Mouse (Mus musculus) liver, embryonic 12.5 days (tissue): ENCODE results near the gene Syt7. TPM values are rescaled to one million over a fixed set of nuclear protein-coding genes. Genes with fewer than 3 reads are reported as not detected.

Source experiments
- ATAC-seq: fragments of 200-750 bp; cut with Nextera tagmentation; 2 replicates; pipeline ENCODE4 v1.8.0; 2017; ENCODE audit warnings: moderate number of reproducible peaks, mild to moderate bottlenecking, moderate library complexity
- H3K27ac ChIP-seq: fragments of 300-500 bp; sonication (generic); 2 replicates; pipeline ENCODE4 v1.5.1; 2016; ENCODE audit warnings: mild to moderate bottlenecking
- H3K27me3 ChIP-seq: fragments of 300-500 bp; sonication (generic); replicated peaks from 2 replicates; pipeline ENCODE4 v1.6.1; 2016; ENCODE audit warnings: mild to moderate bottlenecking, moderate library complexity
- H3K36me3 ChIP-seq: fragments of 300-500 bp; sonication (generic); 2 replicates; pipeline ENCODE4 v1.6.1; 2016; ENCODE audit warnings: mild to moderate bottlenecking, moderate library complexity
- H3K4me1 ChIP-seq: fragments of 300-500 bp; sonication (generic); 2 replicates; pipeline ENCODE4 v1.6.1; 2016
- H3K4me2 ChIP-seq: fragments of 300-500 bp; sonication (generic); 2 replicates; pipeline ENCODE4 v1.6.1; 2016; ENCODE audit warnings: mild to moderate bottlenecking, moderate library complexity
- H3K4me3 ChIP-seq: fragments of 300-500 bp; sonication (generic); 2 replicates; pipeline ENCODE4 v1.5.1; 2016; ENCODE audit warnings: mild to moderate bottlenecking, moderate library complexity
- H3K9ac ChIP-seq: fragments of 300-500 bp; sonication (generic); 2 replicates; pipeline ENCODE4 v1.6.1; 2016; ENCODE audit warnings: mild to moderate bottlenecking, moderate library complexity
- H3K9me3 ChIP-seq: fragments of 300-500 bp; sonication (generic); replicated peaks from 2 replicates; pipeline ENCODE4 v1.6.1; 2016; ENCODE audit warnings: mild to moderate bottlenecking, moderate library complexity
- WGBS: fragments of 180-500 bp; shearing (Covaris S2); methylation state at CpG from one replicate; pipeline ENCODE4 v1.1.7; 2016; ENCODE audit not compliant: insufficient replicate concordance; 5-methylcytosine and 5-hydroxymethylcytosine counted together
- polyA plus RNA-seq: library from polyadenylated mRNA; unstranded; fragments of >200 nt; fragmentation: Nextera tagmentation; extraction: Ambion mirVana; gene quantifications from 2 replicates; pipeline ENCODE4 v1.2.1, GENCODE M21; 2016

The Syt7 gene
- 0.56 and 0.91 TPM in 2 replicates for polyA plus RNA-seq

DNA sequence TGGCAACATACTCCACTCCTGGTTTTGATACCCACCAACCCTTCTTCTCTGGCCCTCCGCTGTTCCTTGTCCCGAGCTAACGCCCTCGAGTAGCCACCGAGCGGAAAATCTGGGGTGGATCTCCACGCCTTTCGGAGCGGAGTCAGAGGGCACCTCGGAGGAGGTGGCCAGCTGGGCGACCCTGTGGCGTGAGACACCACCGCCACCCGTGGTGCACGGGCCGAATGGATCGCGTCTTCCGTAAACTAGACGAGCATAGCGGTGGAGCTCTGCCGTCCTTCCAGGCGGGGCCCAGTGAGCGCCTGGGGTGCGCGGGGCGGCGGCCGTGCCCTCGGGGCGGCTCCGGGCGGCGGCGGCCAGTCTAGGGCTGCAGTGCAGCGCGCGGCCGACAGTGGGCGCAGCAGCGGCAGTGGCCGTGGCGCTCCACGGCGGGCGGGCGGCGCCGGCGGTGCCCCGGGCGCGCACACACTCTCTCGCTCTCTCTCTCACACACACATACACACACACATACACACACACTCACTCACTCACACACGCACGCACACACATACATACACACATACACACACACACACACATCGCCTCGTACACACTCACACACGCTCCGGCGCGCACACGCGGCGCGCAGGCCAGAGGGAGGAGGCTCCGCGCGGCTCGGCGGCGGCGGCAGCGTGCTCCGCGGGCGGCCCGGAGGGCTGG is at the start of gene Syt7:
Gene Syt7, plus strand, starts transcription at position 476 of the 699 bp plus-strand sequence.
- H3K27ac ChIP-seq, result no peak within 1 kb of the TSS
- peaks cover 83% of the 10 kb centered on the region for H3K27me3 ChIP-seq
- WGBS, result under 1% methylated on average over 67 of the region's 78 CpGs
- peak within 1 kb of the TSS; percentile 79 for H3K4me2 ChIP-seq
- H3K9ac ChIP-seq, result peak within 1 kb of the TSS; percentile 35; the same call in 1 of the 2 replicates
- no peaks in the 10 kb centered on the region for H3K36me3 ChIP-seq
- H3K4me1 ChIP-seq, result 0 out of 2 replicates have a peak, but pooled peaks cover 16% of the 10 kb centered on the region
- H3K9me3 ChIP-seq, result no peaks in the 10 kb centered on the region
- ATAC-seq, result peak; percentile 67
- H3K4me3 ChIP-seq, result peak within 1 kb of the TSS; percentile 60

DNA sequence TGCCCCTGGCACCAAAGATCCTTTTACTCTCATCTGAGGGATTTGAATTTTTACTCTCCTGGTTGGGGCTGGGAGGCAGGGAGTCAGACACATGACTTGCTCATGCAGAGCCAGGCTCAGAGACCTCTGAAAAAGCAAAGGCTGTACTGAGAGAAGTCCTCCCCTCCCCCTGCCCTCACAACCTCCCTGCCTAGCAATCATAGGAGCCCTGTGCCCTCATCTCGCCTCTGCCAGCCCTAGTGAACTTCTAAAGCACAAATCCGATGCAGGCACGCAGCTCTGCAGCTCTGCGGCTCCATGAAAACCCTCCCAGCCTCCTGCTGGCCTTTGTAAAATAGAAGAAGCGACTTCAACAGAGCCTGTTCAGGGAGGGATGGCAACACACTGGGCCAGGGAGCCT is 49.6 kb upstream of the Syt7 start:
- no peak overlapping the region for H3K4me3 ChIP-seq
- H3K9ac ChIP-seq, result no peak overlapping the region
- peaks cover 54% of the 10 kb centered on the region for H3K27me3 ChIP-seq
- H3K4me1 ChIP-seq, result no peaks in the 10 kb centered on the region
- ATAC-seq, result no peak
- WGBS, result 32% methylated on average over 5 of the region's 5 CpGs
- no peaks in the 10 kb centered on the region for H3K36me3 ChIP-seq
- no peaks in the 10 kb centered on the region for H3K9me3 ChIP-seq
- H3K27ac ChIP-seq, result no peak overlapping the region
- no peak overlapping the region for H3K4me2 ChIP-seq

DNA sequence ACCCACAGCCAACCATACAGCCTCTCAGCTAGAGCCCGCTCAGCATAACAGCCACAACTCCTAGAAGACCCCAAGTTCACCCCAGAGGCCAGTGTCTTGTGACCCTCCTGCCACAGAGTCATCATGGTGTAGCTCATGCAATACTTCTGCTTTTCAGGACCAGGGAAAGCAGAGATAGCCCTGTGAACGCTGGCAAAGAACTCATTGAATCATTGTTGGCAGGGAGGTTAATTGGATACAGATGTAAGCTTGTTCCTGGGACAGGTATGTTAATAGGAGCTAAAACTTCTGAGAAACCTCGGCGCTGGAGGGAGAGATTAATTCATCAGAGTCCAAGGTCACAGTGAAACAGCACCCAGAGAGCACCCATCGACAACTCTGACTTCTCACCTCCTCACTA is 48.2 kb upstream of the Syt7 start:
- Histone ChIP-seq H3K4me3 (no peak overlapping the region), H3K4me2 (no peak overlapping the region), H3K4me1 (no peaks in the 10 kb centered on the region), H3K27me3 (peaks cover 50% of the 10 kb centered on the region), H3K9me3 (no peaks in the 10 kb centered on the region), H3K36me3 (no peaks in the 10 kb centered on the region), H3K27ac (no peak overlapping the region), H3K9ac (no peak overlapping the region)
- WGBS, result 29% methylated on average over 5 of the region's 5 CpGs
- no peak for ATAC-seq

DNA sequence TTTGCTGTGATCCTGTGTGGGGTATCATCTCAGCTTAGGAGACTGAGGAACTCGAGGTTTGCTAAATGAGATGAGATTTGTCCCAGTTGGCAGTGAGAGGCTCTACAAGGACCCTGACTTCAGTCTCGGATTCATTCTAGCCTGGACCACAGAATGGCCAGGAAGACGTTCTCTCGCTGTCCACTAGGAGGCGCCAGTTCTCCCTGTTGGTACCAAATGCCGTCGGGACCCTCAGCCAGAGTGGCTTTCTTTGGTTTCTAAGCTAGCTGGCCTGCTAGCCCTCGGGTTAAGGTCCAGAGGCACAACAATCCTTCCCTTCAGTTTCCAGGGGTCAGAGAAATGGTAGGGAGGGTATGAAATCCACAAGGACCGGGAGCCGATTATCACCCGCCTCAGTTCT is 47.7 kb upstream of the Syt7 start:
- H3K36me3 ChIP-seq, result no peaks in the 10 kb centered on the region
- H3K9me3 ChIP-seq, result no peaks in the 10 kb centered on the region
- ATAC-seq, result no peak
- no peak overlapping the region for H3K4me2 ChIP-seq
- H3K27ac ChIP-seq, result no peak overlapping the region
- H3K4me3 ChIP-seq, result no peak overlapping the region
- H3K27me3 ChIP-seq, result peaks cover 53% of the 10 kb centered on the region
- no peaks in the 10 kb centered on the region for H3K4me1 ChIP-seq
- WGBS, result 18% methylated on average over 11 of the region's 11 CpGs
- H3K9ac ChIP-seq, result no peak overlapping the region

DNA sequence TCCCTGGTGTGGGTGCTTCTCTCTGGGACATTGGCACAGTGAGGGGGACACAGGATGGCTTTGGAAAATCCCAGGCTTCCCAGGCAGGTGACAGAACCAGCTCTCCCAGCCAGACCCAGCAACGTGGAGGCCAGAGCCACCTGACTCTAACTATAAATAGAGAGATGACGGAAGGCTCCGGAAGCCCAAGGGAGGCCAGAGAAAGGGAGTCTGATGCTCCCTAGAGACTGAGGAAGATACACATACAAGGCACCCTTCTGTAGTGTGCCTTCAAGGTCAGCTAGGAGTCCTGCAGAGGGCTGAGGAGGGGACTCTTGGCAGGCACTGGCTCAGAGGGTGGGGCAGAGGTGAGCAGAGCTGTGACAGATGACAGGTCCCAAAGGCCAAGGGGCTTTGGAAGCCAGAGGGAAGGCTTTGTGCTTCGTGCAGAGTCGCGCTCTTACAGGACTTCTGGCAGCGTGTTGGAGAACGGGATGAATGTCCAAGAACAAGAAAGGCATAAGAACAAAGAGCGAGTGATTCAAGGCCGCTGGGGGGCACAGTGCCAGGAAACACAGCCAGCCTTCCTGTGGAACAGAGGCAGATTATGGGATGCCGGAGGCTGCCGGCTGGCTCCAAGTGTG is 47.0 kb upstream of the Syt7 start:
- H3K4me3 ChIP-seq, result no peak overlapping the region
- WGBS, result 66% methylated on average over 12 of the region's 12 CpGs
- H3K9ac ChIP-seq, result no peak overlapping the region
- H3K27ac ChIP-seq, result no peak overlapping the region
- no peaks in the 10 kb centered on the region for H3K4me1 ChIP-seq
- H3K9me3 ChIP-seq, result no peaks in the 10 kb centered on the region
- no peak for ATAC-seq
- H3K4me2 ChIP-seq, result no peak overlapping the region
- no peaks in the 10 kb centered on the region for H3K36me3 ChIP-seq
- H3K27me3 ChIP-seq, result peaks cover 52% of the 10 kb centered on the region

DNA sequence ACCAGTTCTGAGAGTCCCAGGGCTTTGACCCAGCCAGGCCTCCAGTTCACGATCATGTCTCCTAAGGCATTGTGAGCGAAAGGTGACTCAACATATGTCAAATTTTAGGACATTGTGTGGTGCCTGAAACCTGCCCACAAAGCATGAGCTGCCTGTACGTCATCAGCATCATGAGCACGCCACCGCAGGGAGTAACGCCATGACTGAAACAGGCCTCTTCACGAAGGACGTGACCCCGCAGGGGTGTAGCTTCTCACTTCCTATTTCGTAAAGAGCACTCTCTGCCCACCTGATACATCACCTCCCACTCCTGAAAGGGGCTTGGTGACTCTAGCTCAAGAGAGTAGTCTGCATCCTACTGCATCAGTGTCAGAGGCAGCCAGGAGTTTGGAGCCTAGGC is 45.0 kb upstream of the Syt7 start:
- no peak overlapping the region for H3K27ac ChIP-seq
- no peak overlapping the region for H3K9ac ChIP-seq
- peaks cover 47% of the 10 kb centered on the region for H3K27me3 ChIP-seq
- WGBS, result 67% methylated on average over 10 of the region's 10 CpGs
- no peak overlapping the region for H3K4me2 ChIP-seq
- no peaks in the 10 kb centered on the region for H3K4me1 ChIP-seq
- H3K36me3 ChIP-seq, result no peaks in the 10 kb centered on the region
- ATAC-seq, result no peak
- no peak overlapping the region for H3K4me3 ChIP-seq
- no peaks in the 10 kb centered on the region for H3K9me3 ChIP-seq

DNA sequence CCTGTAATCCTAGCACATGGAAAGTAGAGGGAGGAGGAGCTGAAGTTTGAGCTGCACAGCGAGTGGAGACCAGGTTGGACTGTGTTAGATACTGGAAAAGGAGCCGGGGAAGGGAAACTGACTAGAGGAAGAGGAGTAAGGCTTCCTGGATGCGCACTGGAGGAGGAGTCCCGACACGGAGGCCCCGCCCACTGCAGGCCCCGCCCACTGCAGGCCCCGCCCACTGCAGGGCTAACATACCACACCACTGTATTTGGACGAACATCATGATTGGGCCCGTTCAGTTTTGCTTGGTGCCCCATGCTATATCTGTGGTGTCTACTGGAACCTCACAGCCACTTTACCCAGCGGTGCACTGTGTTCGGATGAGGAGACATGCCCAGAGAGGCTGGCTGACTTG is 43.2 kb upstream of the Syt7 start:
- no peak overlapping the region for H3K4me3 ChIP-seq
- WGBS, result 34% methylated on average over 12 of the region's 12 CpGs
- H3K4me1 ChIP-seq, result no peaks in the 10 kb centered on the region
- H3K27ac ChIP-seq, result no peak overlapping the region
- no peaks in the 10 kb centered on the region for H3K9me3 ChIP-seq
- H3K36me3 ChIP-seq, result no peaks in the 10 kb centered on the region
- H3K9ac ChIP-seq, result no peak overlapping the region
- peaks cover 31% of the 10 kb centered on the region for H3K27me3 ChIP-seq
- H3K4me2 ChIP-seq, result no peak overlapping the region
- ATAC-seq, result no peak

DNA sequence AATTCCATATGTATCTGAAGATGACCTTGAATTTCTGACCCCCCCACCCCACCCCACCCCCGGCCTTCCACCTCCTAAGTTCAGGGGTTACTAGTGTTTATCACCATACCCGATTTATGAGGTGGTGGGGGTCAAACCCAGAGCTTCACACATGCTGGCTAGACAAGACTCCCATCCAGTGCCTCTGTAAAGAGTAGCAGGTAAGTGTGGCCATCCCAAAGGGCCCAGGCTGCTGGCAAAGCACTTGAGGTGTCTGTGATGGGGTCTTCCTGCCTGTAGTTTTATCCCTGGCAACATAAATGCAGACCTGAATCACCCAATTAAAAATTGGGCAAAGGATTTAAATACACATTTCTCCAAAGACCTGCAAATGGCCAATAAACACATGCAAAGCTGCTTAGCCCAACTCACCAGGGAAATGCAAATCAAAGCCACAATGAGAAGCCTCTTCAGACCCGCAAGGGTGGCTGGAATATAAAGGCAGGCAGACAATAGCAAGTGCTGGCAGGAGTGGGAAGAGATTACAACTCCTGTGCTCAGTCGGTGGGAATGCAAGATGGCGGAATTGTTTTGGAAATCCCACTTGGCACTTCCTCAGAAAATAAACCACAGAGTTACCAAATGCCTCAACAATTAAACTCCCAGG is 41.1 kb upstream of the Syt7 start:
- H3K27me3 ChIP-seq, result peaks cover 17% of the 10 kb centered on the region
- no peaks in the 10 kb centered on the region for H3K4me1 ChIP-seq
- no peak overlapping the region for H3K4me3 ChIP-seq
- 50% methylated on average over 5 of the region's 5 CpGs for WGBS
- H3K9ac ChIP-seq, result no peak overlapping the region
- H3K4me2 ChIP-seq, result no peak overlapping the region
- no peak for ATAC-seq
- H3K27ac ChIP-seq, result no peak overlapping the region
- no peaks in the 10 kb centered on the region for H3K36me3 ChIP-seq
- H3K9me3 ChIP-seq, result no peaks in the 10 kb centered on the region

DNA sequence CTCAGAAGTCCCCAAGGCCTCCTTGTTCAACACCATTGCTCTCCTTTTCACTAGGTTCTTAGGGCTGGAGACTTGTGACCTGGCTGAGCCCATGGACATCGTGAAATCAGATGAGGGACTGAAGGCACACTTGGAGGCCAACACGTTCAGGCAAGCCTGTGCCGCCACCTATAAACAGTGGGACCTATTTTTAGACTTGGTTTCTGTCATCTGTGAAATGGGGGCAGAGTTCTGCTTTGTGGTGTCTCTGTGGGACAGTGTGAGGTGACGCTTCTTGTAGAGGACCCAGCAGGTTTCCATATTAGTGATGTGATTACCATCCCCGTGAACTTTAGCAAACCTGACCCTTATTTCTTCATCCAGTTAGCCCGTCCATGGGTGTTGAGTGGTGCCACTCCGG is 36.7 kb upstream of the Syt7 start:
- Histone ChIP-seq H3K36me3 (no peaks in the 10 kb centered on the region), H3K4me2 (no peak overlapping the region), H3K4me3 (no peak overlapping the region), H3K9ac (no peak overlapping the region), H3K9me3 (no peaks in the 10 kb centered on the region), H3K4me1 (peaks cover 4% of the 10 kb centered on the region; the same call in 1 of the 2 replicates), H3K27me3 (peaks cover 18% of the 10 kb centered on the region), H3K27ac (no peak overlapping the region)
- no peak for ATAC-seq
- 64% methylated on average over 7 of the region's 7 CpGs for WGBS

DNA sequence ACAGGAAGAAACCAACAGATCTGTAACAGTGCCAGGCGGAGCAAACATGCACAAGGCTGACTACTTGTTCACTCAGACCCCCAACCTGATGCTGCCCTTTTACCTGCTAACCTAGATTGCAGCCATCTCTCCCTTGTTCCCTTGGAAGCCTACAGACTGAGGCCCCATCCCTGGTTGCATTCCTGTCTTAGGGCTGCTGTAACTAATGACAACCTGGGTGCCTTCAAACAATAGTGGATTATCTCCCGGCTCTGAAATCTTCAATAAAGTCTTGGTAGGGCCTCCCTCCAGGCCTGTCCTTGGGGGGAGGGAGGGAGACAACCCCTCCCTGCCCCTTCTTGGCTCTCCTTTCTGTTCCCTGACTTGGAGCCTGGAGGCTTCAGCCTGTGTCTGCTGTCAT is 34.1 kb upstream of the Syt7 start:
- no peak overlapping the region for H3K9ac ChIP-seq
- H3K4me3 ChIP-seq, result no peak overlapping the region
- H3K27me3 ChIP-seq, result peaks cover 28% of the 10 kb centered on the region
- no peak overlapping the region for H3K4me2 ChIP-seq
- 58% methylated on average over 2 of the region's 2 CpGs for WGBS
- no peak for ATAC-seq
- H3K4me1 ChIP-seq, result peaks cover 7% of the 10 kb centered on the region; the same call in 1 of the 2 replicates
- no peaks in the 10 kb centered on the region for H3K36me3 ChIP-seq
- H3K27ac ChIP-seq, result no peak overlapping the region
- H3K9me3 ChIP-seq, result no peaks in the 10 kb centered on the region

DNA sequence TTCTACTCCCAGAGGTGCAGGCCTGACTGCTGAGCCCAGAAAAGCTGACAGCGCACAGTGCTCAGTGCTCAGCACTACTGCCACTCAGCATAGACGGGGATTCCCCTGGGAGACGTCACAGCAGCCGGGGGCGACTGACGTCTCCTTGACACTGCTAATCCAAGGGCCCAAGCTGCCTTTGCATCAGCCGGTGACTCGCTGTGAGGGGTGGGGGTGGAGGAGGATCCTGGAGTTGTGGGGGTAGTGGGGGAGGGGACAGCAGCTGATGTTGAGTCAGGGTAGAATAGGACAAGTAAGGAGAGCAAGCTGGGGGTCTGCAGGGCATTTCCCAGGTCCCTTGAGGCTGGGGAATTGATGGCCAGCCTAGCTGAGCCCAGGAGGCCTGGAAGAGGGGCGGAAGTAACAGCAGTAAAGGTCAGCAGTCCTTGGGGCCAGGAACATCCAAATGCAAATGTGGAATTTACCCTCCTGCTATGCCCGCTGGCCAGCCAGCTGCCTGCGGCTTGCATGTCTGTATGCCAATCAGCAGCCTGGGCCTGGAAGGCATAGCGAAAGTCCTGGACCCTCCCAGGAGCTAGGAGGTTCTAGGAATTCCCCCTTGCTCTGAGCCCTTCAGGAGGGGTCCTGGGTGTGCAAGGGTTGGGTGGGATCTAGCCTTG is 31.9 kb upstream of the Syt7 start:
- WGBS, result 13% methylated on average over 12 of the region's 12 CpGs
- Histone ChIP-seq H3K27ac (no peak overlapping the region), H3K4me1 (peaks cover 7% of the 10 kb centered on the region; the same call in 1 of the 2 replicates), H3K27me3 (peaks cover 28% of the 10 kb centered on the region), H3K9me3 (no peaks in the 10 kb centered on the region), H3K36me3 (no peaks in the 10 kb centered on the region), H3K4me2 (no peak overlapping the region), H3K4me3 (no peak overlapping the region), H3K9ac (no peak overlapping the region)
- ATAC-seq, result no peak
